Mouse (Mus musculus) kidney, adult 2 months (tissue): ENCODE results near the gene Stk17b.
A peak's percentile ranks its signal among the peaks of the same experiment; 100 is the strongest.

Source experiments
- CTCF ChIP-seq: fragments of 200-500 bp; conservative IDR thresholded peaks from 2 replicates; pipeline ENCODE4 v1.5.1; 2011; ENCODE audit warnings: low read depth, mild to moderate bottlenecking, control low read depth, low read length, moderate library complexity, mixed read lengths; ENCODE audit not compliant: insufficient read depth, insufficient read length
- POLR2A ChIP-seq: fragments of 200-500 bp; IDR thresholded peaks from one replicate; pipeline ENCODE4 v1.6.1; 2011; ENCODE audit warnings: low read depth, low read length, control low read depth

- TF ChIP-seq CTCF (no peak), POLR2A (peak; percentile 71)
Observed at GRCm38 (mm10) chr1:53784721-53785418, at the start of gene Stk17b.
